Mouse (Mus musculus): ENCODE data around the gene Apol10b. TPM values are rescaled to one million over a fixed set of nuclear protein-coding genes. Genes with fewer than 3 reads are reported as not detected.

The Apol10b gene
- 5.0 TPM for polyA plus RNA-seq (2014; fragmentation: Illumina TruSeq; extraction: RNeasy Lipid Tissue Mini Kit (QIAGEN cat#74804); ENCODE audit: low read depth, low replicate concordance)

DNA sequence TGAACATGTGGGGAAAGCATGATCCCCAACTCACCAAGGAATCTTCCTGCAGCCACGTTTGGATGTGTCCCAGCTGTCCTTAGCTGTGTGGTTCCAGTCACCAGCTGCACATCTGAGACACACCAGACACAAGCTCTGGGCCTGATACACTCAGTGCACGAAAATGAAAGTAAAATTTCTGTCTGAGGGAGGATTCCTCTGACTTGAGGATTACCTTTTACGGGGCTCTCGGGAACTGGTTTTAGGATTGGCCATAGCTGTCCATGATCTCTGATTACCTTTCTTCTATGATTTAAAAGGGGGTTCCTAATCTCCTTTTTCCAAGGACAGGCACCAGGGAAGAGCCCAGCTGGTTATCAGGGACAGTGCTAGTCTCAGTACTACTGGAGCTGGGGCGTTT is at the start of gene Apol10b:
Gene Apol10b (minus strand): TSS at position 165 of the 400 bp plus-strand sequence.

DNA sequence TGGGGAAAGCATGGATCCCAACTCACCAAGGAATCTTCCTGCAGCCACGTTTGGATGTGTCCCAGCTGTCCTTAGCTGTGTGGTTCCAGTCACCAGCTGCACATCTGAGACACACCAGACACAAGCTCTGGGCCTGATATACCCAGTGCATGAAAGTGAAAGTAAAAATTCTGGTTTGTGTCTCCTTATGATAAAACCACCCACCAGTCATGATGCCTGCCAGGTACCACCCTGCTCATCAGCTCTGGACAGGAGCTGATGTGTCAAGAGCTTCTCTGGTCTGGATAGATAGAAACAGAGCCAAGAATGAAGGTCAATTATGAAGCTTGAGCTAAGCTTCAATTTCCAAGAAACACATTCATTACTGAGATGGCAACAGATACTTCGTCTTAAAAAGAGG is 47.3 kb upstream of the Apol10b start, which contains the start of gene Apol11b:
Gene Apol11b (minus strand): TSS at position 111 of the 400 bp plus-strand sequence.

DNA sequence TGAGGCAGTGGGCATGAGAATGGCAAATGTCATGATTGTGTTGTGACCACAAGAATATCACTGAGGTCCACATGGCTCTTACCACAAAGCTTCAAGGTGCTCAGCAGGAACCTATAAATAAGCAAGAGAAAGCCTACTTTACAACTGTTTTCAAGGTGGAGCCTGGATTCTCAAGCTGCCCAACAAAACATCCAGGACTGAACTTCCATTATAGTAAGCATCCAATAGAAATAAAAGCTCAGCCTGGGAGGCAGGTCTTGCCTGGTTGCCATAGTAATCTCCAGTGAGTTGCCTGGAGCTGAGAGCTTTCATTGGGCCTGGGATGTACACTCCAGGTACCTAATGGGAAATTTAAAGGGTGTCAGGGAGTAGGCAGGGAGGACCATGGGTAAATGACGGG is 3.0 kb upstream of the Apol10b start, which contains the start of gene Gm36245:
Gene Gm36245 (plus strand): TSS at position 301 of the 400 bp plus-strand sequence.

DNA sequence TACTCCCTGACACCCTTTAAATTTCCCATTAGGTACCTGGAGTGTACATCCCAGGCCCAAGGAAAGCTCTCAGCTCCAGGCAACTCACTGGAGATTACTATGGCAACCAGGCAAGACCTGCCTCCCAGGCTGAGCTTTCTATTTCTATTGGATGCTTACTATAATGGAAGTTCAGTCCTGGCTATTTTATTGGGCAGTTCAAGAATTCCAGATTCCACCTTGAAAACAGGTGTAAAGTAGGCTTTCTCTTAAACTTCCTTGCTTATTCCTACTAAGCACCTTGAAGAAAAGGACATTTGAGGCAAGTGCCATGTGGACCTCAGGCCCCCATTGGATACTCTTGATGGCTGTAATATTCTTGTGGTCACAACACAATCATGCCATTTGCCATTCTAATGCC is 34.1 kb downstream of the Apol10b start, which contains the start of gene 1700025B11Rik:
Gene 1700025B11Rik (minus strand): TSS at position 101 of the 400 bp plus-strand sequence.

Other genes with a start within 250 kb of the Apol10b start
- 0.35 TPM for gene Apol7a, start 197.0 kb downstream of the Apol10b start, polyA plus RNA-seq (2014; fragmentation: Illumina TruSeq; extraction: RNeasy Lipid Tissue Mini Kit (QIAGEN cat#74804); ENCODE audit: low read depth, low replicate concordance)
- 1.9 TPM for gene Apol9a, start 185.0 kb downstream of the Apol10b start, polyA plus RNA-seq (2014; fragmentation: Illumina TruSeq; extraction: RNeasy Lipid Tissue Mini Kit (QIAGEN cat#74804); ENCODE audit: low read depth, low replicate concordance)
- 0.36 TPM for gene Apol7b, start 148.6 kb downstream of the Apol10b start, polyA plus RNA-seq (2014; fragmentation: Illumina TruSeq; extraction: RNeasy Lipid Tissue Mini Kit (QIAGEN cat#74804); ENCODE audit: low read depth, low replicate concordance)
- gene Apol10a, start 119.1 kb downstream of the Apol10b start, polyA plus RNA-seq (2014; fragmentation: Illumina TruSeq; extraction: RNeasy Lipid Tissue Mini Kit (QIAGEN cat#74804); ENCODE audit: low read depth, low replicate concordance) = not detected
- not detected for gene Apol11a, start 87.9 kb downstream of the Apol10b start, polyA plus RNA-seq (2014; fragmentation: Illumina TruSeq; extraction: RNeasy Lipid Tissue Mini Kit (QIAGEN cat#74804); ENCODE audit: low read depth, low replicate concordance)
- gene Apol7c, start 62.8 kb downstream of the Apol10b start, polyA plus RNA-seq (2014; fragmentation: Illumina TruSeq; extraction: RNeasy Lipid Tissue Mini Kit (QIAGEN cat#74804); ENCODE audit: low read depth, low replicate concordance) = not detected
- 0.79 TPM for gene 1700025B11Rik, start 34.2 kb downstream of the Apol10b start, polyA plus RNA-seq (2014; fragmentation: Illumina TruSeq; extraction: RNeasy Lipid Tissue Mini Kit (QIAGEN cat#74804); ENCODE audit: low read depth, low replicate concordance)
- not detected for gene Gm36245, start 3.1 kb upstream of the Apol10b start, polyA plus RNA-seq (2014; fragmentation: Illumina TruSeq; extraction: RNeasy Lipid Tissue Mini Kit (QIAGEN cat#74804); ENCODE audit: low read depth, low replicate concordance)
- gene Apol11b, start 47.2 kb upstream of the Apol10b start, polyA plus RNA-seq (2014; fragmentation: Illumina TruSeq; extraction: RNeasy Lipid Tissue Mini Kit (QIAGEN cat#74804); ENCODE audit: low read depth, low replicate concordance) = not detected
- not detected for gene Apol7e, start 102.7 kb upstream of the Apol10b start, polyA plus RNA-seq (2014; fragmentation: Illumina TruSeq; extraction: RNeasy Lipid Tissue Mini Kit (QIAGEN cat#74804); ENCODE audit: low read depth, low replicate concordance)
- gene Apol9b, start 132.9 kb upstream of the Apol10b start, polyA plus RNA-seq (2014; fragmentation: Illumina TruSeq; extraction: RNeasy Lipid Tissue Mini Kit (QIAGEN cat#74804); ENCODE audit: low read depth, low replicate concordance) = 5.8 TPM
- not detected for gene Apol8, start 160.9 kb upstream of the Apol10b start, polyA plus RNA-seq (2014; fragmentation: Illumina TruSeq; extraction: RNeasy Lipid Tissue Mini Kit (QIAGEN cat#74804); ENCODE audit: low read depth, low replicate concordance)
- gene Myh9, start 246.1 kb upstream of the Apol10b start, polyA plus RNA-seq (2014; fragmentation: Illumina TruSeq; extraction: RNeasy Lipid Tissue Mini Kit (QIAGEN cat#74804); ENCODE audit: low read depth, low replicate concordance) = 99.3 TPM

All from adipose tissue, adult 10 weeks (tissue).